Mouse (Mus musculus) testis, adult 2 months (tissue): ENCODE results near the gene Tifa. TPM values are rescaled to one million over a fixed set of nuclear protein-coding genes. Genes with fewer than 3 reads are reported as not detected.
A peak's percentile ranks its signal among the peaks of the same experiment; 100 is the strongest.

Source experiments
- H3K27ac ChIP-seq: fragments of 200-500 bp; 2 replicates; pipeline ENCODE4 v1.5.1; 2012; ENCODE audit warnings: low read depth, low read length; ENCODE audit not compliant: control insufficient read depth, insufficient read depth
- H3K27me3 ChIP-seq: fragments of 200-500 bp; 2 replicates; pipeline ENCODE4 v1.6.1; 2012; ENCODE audit warnings: mild to moderate bottlenecking, low read length, moderate library complexity; ENCODE audit not compliant: control insufficient read depth, insufficient read depth
- H3K36me3 ChIP-seq: fragments of 200-500 bp; 2 replicates; pipeline ENCODE4 v1.6.1; 2012; ENCODE audit warnings: mild to moderate bottlenecking, low read length; ENCODE audit not compliant: control insufficient read depth, insufficient read depth
- H3K4me1 ChIP-seq: fragments of 200-500 bp; 2 replicates; pipeline ENCODE4 v1.6.1; 2012; ENCODE audit warnings: low read length; ENCODE audit not compliant: control insufficient read depth, insufficient read depth
- H3K4me3 ChIP-seq: fragments of 200-500 bp; 2 replicates; pipeline ENCODE4 v1.5.1; 2012; ENCODE audit warnings: low read depth, mild to moderate bottlenecking, low read length, moderate library complexity, mixed read lengths; ENCODE audit not compliant: control insufficient read depth
- CTCF ChIP-seq: fragments of 200-500 bp; IDR thresholded peaks from 2 replicates; pipeline ENCODE4 v1.5.1; 2012; ENCODE audit warnings: low read depth, mild to moderate bottlenecking, inconsistent platforms, low read length, moderate library complexity; ENCODE audit not compliant: control insufficient read depth, insufficient read depth, insufficient replicate concordance
- POLR2A ChIP-seq: fragments of 200-500 bp; IDR thresholded peaks from 2 replicates; pipeline ENCODE4 v1.6.1; 2012; ENCODE audit warnings: low read depth, mild to moderate bottlenecking, inconsistent platforms, low read length, moderate library complexity; ENCODE audit not compliant: control insufficient read depth
- polyA plus RNA-seq: library from polyadenylated mRNA; depleted of rRNA; stranded (reverse); fragments of >200 nt; gene quantifications from 2 replicates; pipeline ENCODE4 v1.2.3, GENCODE M21; 2012

Gene Tifa
- polyA plus RNA-seq, 1 experiment: 0.96 TPM

DNA sequence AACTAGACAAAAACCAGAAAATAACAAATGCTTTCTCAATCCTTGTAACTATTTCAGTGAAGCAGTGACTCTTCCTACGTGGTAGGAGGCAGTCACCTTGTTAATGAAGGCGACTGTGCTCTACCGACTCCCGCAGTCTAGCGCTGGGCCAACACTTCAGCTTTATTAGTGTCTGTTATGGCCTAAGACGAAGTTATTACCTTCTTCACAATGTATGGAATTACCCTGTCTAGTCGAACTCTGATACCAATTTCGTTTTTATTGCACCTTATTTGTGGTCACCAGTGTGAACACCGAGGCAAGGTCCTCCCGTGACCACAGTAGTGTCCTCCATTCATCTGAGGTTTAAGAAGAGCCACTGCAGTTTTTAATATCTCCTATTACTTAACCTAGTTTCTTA is 40.6 kb downstream of the Tifa start:
- Histone ChIP-seq H3K4me1 (no peaks in the 10 kb centered on the region), H3K4me3 (no peak overlapping the region), H3K27me3 (no peaks in the 10 kb centered on the region), H3K36me3 (no peaks in the 10 kb centered on the region), H3K27ac (no peak overlapping the region)
- TF ChIP-seq POLR2A (no peak), CTCF (no peak)

DNA sequence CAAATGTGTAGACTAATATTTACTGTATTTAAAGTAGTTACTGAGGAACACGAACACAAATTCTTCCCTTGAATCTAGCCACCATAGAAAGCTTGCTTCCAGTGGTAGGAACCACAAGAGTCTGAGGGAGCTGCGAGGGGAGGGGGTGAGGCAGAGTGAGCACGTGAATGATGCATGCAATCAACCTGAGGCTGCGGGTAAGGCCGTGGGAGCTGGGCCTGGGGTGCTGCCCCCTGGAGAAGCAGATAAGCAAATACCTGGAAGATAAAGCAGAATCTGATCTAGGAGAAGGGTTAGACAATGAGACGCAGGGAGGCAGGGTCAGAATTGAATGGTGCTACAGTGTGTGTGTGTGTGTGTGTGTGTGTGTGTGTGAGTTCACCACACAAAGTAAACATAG is 41.5 kb downstream of the Tifa start:
- Histone ChIP-seq H3K27me3 (no peaks in the 10 kb centered on the region), H3K27ac (no peak overlapping the region), H3K4me1 (no peaks in the 10 kb centered on the region), H3K4me3 (no peak overlapping the region), H3K36me3 (no peaks in the 10 kb centered on the region)
- TF ChIP-seq POLR2A (no peak), CTCF (no peak)

DNA sequence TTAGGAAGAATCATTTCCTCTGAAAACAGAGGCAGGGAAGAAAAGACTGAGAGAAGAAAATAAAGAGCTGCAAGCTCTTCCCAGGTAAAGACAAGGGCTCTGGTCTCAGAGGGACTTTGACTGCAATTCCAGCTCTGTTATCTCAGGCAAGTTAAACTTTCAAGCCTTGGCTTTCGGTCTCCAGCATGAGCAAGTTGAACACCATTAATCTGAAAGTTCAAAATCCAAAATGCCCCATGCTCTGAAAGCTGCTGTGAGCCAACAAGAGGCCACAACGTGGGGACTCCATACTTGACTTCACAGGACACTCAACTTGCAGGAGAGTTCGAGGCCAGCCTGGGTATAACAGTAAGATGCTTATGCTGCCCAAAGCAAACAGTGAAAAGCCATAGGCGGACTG is 44.4 kb downstream of the Tifa start:
- Histone ChIP-seq H3K4me1 (no peaks in the 10 kb centered on the region), H3K27ac (no peak overlapping the region), H3K36me3 (no peaks in the 10 kb centered on the region), H3K27me3 (no peaks in the 10 kb centered on the region), H3K4me3 (no peak overlapping the region)
- TF ChIP-seq POLR2A (no peak), CTCF (no peak)

DNA sequence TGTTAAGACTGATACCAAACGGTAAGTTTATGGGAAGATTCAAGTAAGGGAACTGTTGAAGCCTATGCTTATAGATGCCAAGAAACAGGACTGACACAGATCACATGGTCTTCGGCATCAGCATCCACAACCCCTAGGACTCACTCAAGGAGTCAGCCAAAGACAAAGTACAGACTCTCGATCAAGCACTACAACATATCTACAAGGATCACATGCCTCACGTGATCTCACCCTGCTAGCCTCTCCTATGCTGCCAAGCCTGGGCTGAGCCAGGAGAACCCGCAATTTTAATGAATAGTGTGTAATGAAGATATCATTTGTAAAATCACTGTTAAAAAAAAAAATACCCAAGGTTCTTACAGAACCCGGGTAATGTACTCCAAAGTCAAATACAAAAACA is 46.0 kb downstream of the Tifa start:
- H3K4me3 ChIP-seq: no peak overlapping the region
- TF ChIP-seq POLR2A: no peak
- no peak for TF ChIP-seq CTCF
- no peaks in the 10 kb centered on the region for H3K27me3 ChIP-seq
- no peaks in the 10 kb centered on the region for H3K36me3 ChIP-seq
- no peak overlapping the region for H3K27ac ChIP-seq
- no peaks in the 10 kb centered on the region for H3K4me1 ChIP-seq

DNA sequence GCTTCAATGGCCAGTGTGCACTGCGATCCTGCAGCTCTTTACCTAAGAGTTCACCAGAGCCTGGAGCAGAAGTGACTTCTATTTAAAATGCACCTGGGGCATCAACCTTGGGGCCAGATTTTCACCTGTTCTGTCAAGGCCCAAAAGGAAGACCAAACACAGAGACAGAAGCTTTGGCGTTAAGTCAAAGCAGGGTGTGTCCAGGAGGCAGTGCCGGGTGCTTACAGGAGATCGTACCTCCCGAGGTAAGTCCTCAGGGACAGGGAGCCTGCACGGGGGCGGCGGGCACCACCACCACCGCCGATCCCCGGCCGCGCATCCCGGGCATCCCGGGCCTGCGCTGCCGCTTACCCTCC is 47.2 kb downstream of the Tifa start:
- H3K27me3 ChIP-seq: no peaks in the 10 kb centered on the region
- no peak overlapping the region for H3K27ac ChIP-seq
- no peaks in the 10 kb centered on the region for H3K4me1 ChIP-seq
- TF ChIP-seq POLR2A: no peak
- TF ChIP-seq CTCF: no peak
- peak overlapping the region; percentile 81 for H3K4me3 ChIP-seq
- H3K36me3 ChIP-seq: no peaks in the 10 kb centered on the region

DNA sequence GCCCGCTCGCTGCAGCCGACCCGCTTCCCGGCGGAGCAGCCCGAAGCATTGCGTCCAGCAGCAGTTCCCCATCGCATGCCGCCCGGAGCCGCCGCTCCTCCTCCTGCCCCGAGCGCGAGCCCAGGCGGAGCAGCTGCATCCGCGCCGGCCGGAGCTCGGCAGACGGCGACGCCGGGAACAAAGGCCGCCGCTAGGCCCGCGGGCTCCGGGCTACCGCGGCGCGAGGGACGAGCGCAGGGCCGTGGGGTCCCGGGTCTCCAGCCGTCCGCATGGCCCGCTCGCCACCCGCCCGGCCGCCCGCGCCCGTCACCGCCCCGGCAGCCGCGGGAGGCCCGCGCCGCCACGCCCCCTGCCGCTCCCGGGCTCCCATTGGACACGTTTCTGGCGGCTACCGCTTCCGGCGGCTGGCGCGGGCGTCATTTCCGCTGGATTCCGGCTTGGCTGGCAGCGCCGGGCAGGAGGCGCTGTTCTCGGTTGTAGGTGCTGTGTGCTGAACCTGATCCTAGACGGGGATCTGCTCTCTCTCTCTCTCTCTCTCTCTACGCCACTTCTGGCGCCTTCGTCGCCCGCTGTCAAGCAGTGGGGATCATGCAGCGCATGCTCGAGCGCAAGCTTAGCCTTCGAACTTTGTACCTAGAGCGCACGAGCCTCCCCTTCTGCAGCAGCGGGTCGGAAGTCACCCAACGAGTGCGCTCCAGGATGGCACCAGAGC is 47.7 kb downstream of the Tifa start, which contains the start of gene Ap1ar:
Gene Ap1ar (minus strand): TSS at position 370 of the 712 bp plus-strand sequence.
- Histone ChIP-seq H3K27ac (peak within 1 kb of the TSS; percentile 26), H3K36me3 (no peaks in the 10 kb centered on the region), H3K4me1 (no peaks in the 10 kb centered on the region), H3K4me3 (peak within 1 kb of the TSS; percentile 81), H3K27me3 (no peaks in the 10 kb centered on the region)
- TF ChIP-seq POLR2A: peak; percentile 59; the same call in 1 of the 2 replicates
- TF ChIP-seq CTCF: peak; percentile 19; the same call in 1 of the 2 replicates

DNA sequence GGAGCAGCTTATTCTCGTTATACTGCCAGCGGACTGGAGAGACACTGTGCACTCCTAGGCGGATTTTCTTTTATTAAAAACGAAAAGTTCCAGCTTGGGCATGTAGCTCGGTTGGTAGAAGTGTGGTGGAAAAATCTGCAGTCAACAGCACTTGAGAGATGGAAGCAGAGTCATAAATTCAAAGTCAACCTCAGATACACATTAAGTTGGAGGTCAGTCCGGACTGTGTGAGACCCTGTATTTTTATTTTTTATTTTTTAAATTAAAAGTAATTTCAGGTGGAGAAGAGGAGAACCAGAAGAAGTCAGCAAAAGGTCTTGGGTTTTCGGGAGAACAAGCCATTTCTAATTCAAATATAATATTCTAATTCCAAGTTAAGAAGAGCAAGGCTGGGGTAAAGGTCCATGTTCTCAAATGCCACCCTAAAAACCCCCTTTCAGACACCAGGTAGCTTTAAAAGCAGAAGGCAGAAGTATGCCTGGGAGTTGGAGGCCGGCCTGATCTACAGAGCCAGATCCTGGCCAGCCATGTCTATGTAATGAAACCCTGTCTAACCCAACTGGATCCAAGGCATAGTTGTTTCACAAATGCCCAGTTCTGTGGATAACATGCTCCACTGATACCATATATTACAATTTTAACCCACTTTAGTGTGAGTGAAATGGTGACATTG is 48.5 kb downstream of the Tifa start:
- no peak overlapping the region for H3K27ac ChIP-seq
- H3K36me3 ChIP-seq: no peaks in the 10 kb centered on the region
- H3K4me3 ChIP-seq: peak overlapping the region; percentile 81
- no peaks in the 10 kb centered on the region for H3K27me3 ChIP-seq
- H3K4me1 ChIP-seq: no peaks in the 10 kb centered on the region
- TF ChIP-seq CTCF: no peak
- TF ChIP-seq POLR2A: no peak

DNA sequence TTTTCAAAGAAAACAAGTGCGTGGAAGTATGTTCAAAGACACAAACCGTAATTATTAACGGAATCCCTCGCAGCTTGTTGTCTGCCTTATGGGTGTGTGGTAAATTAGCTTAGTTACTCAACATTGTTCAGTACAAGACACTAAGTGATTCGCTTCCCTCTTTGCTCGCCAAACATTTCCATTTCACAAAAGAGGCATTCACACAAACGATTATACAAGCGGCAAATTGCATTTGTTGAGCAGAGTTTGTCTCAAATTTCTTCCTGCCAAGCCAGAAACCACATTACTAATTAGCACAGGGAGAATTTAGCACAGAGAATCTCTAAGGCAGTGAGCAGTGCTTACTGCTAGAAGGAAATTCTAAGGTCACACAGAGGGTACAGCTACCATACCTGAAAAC is 52.3 kb downstream of the Tifa start:
- H3K27me3 ChIP-seq: no peaks in the 10 kb centered on the region
- no peak overlapping the region for H3K4me3 ChIP-seq
- no peaks in the 10 kb centered on the region for H3K4me1 ChIP-seq
- H3K36me3 ChIP-seq: no peaks in the 10 kb centered on the region
- no peak for TF ChIP-seq CTCF
- no peak for TF ChIP-seq POLR2A
- H3K27ac ChIP-seq: no peak overlapping the region
